Mouse (Mus musculus) R1 (cell line): ENCODE measurements around the gene Sgca.

Experiments
- DNase-seq: peaks from one replicate; pipeline ENCODE4 v3.0.0-alpha.2; 2018; ENCODE audit warnings: low read depth, low spot score

Gene Sgca

DNA sequence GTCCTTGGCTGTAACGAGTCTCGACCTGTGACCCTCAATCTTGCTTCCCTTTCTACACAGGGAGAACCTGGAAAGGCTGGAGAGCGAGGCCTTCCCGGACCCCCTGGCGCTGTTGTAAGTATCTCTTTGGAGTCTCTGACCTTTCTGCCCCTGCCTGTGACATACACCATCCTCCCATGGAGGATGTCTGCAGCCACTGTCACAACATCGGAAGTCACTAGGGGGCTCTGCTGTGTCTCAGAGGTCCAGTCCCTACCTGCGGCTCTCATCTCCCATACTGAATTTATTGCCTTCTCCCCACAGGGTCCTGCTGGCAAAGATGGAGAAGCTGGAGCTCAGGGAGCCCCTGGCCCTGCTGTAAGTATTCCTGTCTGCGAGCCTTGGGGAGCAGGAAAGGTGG, 31.8 kb downstream of the Sgca start:
- no peak for DNase-seq

DNA sequence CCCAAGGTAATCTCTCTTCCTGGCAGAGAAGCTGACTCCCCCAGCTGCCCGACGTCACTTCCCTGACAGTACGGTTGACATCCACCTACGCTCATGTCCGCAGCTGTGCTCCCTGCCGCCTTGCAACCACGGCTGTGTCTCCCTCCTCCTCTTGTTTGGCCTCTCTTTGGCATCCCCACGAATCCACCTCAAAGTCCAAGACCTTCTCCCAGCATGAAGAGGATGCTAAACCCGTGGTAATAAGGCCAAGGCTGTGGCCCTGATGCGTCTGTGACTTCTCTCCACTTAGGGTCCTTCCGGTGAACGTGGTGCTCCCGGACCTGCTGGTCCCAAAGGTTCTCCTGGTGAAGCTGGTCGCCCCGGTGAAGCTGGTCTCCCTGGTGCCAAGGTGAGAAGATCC, 33.1 kb downstream of the Sgca start:
- no peak for DNase-seq

DNA sequence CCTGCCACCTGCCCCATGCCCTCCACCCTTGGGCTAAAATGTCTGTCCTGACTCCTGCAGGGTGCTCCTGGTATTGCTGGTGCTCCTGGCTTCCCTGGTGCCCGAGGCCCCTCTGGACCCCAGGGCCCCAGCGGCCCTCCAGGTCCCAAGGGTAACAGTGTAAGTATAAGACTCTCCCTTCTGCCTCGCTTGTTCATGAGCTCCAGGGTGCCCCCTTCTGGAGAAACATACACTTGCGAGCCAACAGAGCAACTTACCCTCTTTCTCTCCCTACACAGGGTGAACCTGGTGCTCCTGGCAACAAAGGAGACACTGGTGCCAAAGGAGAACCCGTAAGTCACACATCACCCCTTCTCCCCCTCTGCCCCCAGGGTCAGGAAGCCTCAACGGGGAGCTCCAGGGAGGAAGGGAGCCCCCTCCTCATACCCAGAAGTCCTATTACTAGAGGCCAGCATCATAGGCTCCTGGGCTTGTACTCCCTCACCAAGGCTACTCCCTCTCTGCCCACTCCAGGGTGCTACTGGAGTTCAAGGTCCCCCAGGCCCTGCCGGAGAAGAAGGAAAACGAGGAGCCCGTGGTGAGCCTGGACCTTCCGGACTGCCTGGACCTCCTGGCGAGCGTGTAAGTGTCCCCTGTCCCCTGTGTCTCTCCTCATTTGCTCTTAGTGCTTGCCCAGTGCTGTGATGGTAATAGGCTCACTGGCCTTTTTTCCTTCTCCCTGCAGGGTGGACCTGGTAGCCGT, 33.7 kb downstream of the Sgca start:
- DNase-seq, result peak; percentile 65

DNA sequence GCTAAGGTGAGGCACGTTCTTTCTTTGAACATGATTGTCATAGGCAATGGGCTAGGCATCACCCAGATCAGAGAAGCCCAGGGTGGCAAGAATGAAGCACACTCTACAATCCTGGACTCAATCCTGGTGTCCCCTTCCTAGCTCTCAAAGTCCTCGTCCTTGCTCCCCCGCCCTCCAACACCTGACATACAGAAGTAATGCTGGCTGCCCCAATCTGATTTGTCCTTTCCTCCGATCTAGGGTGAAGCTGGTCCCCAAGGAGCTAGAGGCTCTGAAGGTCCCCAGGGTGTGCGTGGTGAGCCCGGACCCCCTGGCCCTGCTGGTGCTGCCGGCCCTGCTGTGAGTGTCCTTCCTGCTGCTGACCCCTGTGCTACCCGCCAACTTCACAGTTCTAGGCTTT, 34.4 kb downstream of the Sgca start:
- DNase-seq, result no peak

DNA sequence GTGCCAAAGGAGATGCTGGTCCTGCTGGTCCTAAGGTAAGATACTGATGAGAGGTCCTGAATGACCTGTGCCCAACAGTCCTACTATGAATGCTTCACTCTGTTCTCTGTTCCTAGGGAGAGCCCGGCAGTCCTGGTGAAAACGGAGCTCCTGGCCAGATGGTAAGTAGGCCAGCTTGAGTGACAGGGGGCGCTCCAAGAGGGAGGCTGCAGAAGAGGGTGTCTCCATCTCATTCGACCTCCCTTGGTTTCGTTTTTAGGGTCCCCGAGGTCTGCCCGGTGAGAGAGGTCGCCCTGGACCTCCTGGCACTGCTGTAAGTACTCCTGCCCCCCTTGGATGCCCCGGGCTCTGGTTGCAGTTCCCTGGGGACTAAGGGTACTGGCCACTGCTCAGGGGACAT, 35.0 kb downstream of the Sgca start:
- DNase-seq, result no peak

DNA sequence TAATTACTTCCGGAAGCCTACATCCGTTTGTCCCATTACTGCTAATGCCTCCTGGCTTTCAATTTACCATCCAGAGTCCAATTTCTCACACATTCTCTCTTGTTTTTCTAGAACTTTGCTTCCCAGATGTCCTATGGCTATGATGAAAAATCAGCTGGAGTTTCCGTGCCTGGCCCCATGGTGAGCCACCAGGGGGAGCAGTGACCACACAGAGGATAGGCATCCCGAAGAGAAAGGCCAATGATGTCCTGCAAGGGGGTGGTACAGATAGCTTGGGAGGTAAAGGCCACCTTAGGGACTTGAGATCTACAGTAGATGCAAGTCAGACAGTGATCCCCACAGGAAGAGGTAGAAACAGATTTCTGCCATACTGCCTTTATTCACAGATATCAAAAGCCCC, 36.8 kb downstream of the Sgca start:
- DNase-seq, result peak; percentile 53

DNA sequence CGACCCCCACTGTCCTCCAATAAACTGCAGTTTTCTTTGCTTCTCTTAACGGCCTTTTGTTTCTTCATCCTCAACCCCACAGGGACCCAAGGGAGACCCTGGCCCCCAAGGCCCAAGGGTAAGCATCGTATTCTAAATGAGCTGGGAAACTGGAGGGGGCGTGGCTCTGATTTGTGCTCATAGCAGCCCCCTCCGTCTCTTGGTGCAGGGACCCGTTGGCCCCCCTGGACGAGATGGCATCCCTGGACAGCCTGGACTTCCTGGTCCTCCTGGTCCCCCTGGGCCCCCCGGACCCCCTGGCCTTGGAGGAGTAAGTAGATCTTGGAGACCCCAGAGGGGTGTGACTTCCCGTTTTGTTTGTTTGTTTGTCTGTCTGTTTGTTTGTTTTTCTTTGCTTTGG, 37.8 kb downstream of the Sgca start:
- no peak for DNase-seq

DNA sequence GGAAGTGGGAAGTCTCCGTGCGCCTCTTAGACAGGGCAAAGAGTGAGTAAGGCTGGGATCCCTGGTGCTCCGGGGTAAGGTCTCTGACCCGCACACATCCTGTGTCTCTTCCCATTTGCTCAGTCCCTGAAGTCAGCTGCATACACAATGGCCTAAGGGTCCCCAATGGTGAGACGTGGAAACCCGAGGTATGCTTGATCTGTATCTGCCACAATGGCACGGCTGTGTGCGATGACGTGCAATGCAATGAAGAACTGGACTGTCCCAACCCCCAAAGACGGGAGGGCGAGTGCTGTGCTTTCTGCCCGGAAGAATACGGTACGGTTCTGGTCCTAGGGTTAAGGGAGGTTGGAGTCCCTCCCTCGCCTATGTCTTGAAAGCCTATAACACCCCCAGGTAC, 38.3 kb downstream of the Sgca start:
- DNase-seq, result no peak

DNA sequence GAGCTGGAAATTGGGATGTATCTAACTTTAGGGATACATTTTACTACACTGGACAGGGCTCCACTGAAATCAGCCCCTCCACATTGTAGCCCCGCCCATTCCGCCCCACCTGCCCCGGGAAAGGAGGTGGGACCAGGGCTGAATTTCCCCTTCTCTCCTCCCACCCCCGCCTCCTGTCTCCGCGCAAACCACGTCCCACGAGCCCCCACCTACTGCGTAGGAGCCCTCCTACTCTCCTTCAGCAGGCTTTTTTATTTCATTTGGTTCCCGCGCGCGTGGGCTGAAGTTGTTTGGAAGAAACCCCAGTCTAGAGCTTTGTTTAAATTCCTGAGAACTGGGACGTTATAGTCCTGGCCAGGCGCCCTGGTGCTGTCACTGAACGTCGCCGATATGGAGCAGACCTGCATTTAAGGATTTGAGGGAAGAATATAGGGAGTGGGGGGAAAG, 38.8 kb downstream of the Sgca start:
- no peak for DNase-seq

DNA sequence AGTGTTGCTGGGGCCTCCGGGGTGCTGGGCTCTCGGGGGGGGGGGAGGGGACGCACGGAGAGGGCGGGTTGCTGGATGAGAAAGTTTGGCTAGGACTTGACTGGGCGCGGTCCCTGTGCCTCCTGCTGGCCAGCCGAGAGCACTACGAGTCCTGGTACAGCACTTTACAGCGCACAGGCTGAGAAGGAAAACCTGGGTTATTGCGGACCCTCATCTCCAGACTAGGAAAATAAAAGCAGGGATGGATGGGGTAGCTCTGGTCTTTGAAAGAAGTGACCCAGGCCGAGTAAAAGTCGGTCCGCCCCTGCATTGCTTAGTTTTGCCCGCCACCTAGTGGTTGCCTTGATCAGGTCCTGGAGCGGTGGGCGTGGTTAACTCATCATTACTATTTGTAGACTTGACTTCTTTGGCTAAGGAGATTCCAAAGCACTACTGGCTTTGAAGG, 39.3 kb downstream of the Sgca start:
- DNase-seq, result peak; percentile 92

DNA sequence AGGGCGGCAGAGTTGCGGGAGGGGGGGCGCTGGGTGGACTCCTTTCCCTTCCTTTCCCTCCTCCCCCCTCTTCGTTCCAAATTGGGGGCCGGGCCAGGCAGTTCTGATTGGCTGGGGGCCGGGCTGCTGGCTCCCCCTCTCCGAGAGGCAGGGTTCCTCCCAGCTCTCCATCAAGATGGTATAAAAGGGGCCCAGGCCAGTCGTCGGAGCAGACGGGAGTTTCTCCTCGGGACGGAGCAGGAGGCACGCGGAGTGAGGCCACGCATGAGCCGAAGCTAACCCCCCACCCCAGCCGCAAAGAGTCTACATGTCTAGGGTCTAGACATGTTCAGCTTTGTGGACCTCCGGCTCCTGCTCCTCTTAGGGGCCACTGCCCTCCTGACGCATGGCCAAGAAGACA, 40.1 kb downstream of the Sgca start, which contains the start of gene Col1a1:
TSS of gene Col1a1 (plus strand) at position 180 of the 400 bp plus-strand sequence.
- no peak for DNase-seq

DNA sequence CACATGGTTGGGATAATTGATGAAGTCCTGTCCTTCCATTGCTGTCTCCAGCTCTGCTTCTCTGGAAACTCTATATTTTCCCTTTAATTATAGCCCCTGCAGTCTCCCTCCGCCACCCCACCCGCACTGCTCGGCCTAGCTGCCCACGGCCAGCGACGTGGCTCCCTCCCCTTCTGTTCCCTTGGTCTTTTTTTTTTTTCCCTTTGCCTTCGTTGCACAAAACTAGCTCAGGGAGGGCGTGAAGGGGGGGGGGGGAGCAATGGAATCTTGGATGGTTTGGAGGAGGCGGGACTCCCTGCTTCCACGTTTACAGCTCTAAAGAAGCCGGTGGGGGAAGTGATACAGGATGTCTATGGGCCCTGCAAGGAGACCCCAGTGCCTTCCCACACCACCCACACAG, 41.6 kb downstream of the Sgca start:
- no peak for DNase-seq

DNA sequence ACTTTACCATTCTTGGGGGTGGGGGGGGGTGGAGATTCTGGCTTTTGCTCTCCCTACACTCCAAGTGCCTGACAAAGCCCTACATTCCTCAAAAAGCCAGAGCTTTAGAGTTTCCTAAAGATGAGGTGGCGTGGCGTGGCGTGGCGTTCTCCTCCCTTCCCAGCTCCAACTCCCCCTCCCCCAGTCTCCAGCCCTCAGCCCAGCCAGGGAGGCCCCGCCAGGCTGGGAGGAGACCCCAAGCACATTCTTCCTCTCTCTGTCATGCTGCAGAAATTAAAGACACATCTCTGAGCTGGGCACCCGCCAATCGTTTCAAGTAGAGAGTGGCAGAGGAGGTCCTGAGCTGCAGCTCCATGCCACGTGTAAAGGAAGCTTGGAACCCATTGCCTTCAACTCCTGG, 42.5 kb downstream of the Sgca start:
- no peak for DNase-seq

DNA sequence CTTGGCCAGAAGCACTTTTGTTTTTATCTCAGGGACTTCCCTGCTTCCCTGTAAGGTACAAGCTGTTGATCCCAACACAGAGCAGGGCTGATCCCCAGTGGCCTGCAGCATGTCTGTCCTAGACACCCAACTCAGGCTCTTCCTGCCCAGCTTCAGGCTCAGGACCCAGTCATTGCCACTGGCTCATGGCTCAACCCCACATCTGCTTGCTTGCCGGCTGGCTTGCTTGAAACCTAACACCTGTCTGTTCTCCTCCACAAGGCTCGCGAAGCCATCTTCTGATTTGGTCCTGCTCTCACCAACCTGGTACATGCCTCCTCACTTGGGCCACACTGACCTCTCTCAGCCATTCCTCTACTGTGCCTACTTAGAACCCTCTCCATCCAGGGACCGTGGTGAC, 46.0 kb downstream of the Sgca start:
- DNase-seq, result no peak

DNA sequence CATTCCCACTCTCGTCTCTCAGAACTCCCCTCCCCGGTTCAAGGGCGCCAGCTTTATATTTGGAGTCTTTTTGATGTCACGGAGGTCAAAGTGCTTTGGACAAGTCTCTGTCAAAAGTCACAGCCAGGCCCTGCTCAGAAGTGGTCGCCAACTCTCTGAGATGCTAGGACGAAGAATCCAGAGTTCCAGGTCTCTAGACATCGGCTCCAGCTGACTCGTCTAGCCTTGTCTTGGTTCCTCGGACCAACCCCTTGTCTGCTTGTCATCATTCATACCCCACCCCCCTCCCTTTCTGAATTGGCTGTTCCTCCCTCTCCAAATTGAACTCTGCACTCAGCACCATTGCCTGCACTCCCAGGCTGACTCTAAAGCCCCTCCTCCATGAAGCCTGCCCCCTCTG, 46.5 kb downstream of the Sgca start:
- DNase-seq, result no peak

DNA sequence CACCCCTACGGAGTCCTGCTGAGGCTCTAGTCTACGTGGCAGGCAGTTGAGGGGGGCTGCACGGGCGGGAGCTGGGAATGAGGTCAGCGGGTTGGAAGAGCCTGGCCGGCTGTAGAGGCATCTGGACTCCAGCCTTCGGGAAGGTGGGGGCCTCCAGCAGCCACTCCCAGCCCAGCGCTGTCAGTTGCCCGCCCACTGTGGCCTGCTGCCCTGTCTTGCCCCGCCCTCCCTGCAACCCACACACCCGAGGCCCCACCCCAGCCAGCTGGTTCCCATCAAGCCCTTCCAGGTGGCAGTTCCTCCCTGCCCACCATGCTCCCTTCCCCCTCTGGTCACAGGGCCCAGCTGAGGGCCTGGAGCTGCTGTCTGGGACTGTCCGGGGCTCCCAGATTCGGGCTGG, 47.3 kb downstream of the Sgca start:
- DNase-seq, result peak; percentile 46

DNA sequence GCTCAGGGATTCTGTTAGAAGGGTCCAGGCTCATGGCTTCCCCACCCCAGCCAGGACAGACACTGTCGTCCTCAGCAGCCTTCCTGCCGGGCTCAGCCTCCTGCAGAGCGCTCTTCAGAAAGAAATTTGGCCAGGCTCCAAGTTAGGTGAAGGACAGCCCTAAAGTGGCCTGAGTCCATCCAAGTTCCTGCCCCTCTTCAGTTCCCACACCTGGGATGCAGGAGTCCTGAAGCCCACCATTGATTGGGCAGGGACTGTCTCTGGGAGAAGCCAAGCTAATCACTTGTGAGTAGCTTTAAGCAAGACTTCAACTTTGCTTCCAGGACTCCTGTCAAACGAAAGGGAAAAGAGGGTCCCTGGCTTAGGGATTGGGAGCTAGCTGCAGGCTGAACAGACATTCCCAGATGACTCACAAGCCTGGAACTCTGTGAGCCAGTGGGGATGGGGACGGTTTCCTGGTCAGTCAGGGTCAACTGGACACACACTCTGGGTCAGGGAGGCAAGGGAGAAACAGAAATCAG, 48.3 kb downstream of the Sgca start:
- no peak for DNase-seq

DNA sequence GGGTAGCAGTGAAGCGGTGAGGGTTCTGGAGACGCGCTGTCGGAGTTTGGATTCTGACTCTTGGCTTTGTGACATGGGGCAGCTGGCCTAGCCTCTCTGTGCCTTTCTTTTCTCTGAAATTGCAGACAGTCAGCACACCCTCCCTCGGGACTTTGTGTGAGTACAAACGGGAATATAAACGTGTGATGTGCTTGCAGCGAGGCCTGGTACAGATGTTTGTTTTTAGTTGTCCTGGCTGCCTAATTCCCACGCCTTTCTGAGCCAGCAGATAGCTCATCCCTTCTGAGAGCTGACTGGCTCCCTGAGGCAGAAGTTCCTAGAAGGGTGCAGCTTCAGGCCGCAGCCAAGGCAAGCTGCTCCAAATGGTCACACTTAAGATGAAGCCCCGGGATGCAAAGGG, 49.7 kb downstream of the Sgca start:
- DNase-seq, result no peak

DNA sequence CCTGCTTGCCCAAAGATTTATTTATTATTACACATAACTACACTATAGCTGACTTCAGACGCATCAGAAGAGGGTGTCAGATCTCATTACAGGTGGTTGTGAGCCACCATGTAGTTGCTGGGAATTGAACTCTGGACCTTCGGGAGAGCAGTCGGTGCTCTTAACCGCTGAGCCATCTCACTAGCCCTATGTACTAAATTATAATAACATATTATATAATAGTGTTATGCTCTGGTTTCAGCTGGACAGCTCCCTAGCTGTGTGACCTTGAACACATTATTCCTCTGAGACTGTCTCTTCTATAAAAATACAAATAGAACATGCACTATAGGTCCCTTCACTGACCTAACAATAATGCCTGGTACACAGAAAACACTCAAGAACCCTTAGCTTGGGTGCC, 51.1 kb downstream of the Sgca start:
- no peak for DNase-seq

DNA sequence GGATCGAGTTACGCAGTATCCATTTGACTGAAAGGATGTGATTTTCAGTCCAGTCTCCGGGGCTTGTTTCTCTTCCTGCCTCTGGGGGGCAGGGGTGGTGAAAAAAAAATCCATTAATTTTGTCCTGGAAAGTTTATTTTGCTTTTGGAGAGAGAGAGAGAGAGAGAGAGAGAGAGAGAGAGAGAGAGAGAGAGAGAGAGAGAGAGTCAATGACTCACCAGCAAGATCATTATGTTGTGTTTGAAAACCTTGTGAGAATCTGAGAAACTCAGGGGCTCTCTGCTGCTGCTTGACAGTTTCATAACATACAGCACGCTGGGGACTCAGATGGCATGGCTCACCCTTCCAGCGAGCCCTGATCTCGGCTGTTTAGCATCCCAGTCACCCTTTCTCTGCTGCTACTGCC, 55.1 kb downstream of the Sgca start:
- no peak for DNase-seq

DNA sequence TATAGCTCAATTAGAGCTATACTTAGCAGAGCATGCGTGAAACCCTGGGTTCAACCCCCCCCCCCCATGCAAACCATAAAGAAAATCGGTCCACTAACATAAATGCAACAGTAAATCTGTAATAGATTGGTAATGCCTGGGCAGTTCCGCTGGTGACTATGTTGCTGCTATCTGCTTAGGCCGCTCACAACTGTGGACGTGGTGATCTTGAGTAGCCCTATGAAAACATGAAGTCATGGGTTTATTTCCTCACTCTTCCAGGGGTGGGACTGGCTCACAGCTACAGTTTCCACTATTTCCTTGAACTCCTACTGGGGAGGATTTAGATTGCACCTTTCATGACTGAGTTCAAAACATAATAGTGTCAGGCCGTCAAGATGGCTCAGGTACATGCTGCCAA, 58.4 kb downstream of the Sgca start:
- no peak for DNase-seq

DNA sequence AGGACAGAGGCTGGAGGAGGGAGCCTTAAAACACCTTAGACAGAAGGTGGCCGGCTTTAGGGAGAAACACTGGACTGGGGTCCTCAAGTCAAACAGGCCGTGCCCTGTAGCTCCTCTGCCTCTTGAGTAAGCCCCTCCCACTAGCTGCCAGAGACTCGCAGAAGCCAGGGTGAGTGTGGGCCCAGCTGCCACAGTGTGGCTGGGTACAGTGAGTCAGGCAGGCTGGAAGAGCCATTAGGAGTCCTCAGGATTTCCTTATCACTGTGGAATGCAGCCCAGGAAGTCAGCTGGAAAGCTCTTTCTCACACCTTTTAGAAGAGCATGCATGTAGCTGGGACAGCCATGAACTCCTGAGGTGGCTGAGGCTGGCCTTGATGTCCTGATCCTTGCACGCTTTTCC, 59.6 kb downstream of the Sgca start:
- peak; percentile 36 for DNase-seq

DNA sequence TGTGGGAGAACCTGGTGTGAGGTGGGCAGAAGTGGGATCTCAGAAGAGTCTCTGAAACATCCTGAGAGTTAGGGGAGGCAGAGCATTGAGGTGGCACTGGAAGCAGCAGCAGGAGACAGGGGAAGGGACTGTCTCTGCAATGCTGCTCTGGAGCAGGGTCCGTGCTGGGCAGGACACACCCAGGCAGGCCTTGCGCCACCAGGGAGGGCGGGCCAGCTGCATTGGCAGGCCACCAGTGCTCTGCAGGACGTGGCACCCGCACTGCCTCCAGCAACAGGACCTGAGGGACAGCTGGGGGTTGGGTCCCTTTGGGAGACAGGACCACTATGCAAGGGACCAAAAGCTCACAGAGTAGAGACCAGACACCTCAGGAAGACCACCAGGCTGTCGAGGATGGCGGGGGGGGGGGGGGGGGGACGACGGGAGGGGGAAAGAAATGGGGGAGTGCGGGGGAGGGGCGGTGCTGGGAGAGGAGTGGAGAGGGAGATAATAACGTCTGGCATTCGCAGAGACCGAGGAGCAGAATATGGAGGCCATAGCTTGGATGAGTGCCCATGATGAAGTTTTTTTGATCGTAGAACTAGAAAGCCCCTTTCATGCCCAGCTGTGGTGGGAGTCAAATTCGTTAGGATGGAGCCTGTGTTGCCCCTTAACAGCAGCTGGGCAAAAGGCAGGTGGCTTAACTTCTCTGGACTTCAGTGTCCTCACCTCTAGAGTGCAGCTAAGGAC, 60.3 kb downstream of the Sgca start:
- no peak for DNase-seq
